Mouse (Mus musculus): ENCODE measurements at regions not wholly inside any gene's neighbourhood (a gene's known extent, or its start where the extent isn't known, plus 50 kb on each side); places are given as distances from the start of the nearest gene placed in this dataset.

- Histone ChIP-seq H3K27me3 (ENCODE audit: control insufficient read depth in 1 of 2, insufficient read depth in 2 of 2, low read length in 2 of 2) (no peaks in the 10 kb centered on the region), H3K4me1 (ENCODE audit: control insufficient read depth in 1 of 2, insufficient read depth in 2 of 2, low read length in 2 of 2) (no peaks in the 10 kb centered on the region), H3K4me3 (ENCODE audit: control insufficient read depth in 1 of 2, insufficient read depth in 1 of 2, low read depth in 2 of 2, low read length in 2 of 2) (no peak overlapping the region), H3K9ac (ENCODE audit: control insufficient read depth, low read depth, low read length, poor library complexity, severe bottlenecking) (no peak overlapping the region), H3K27ac (ENCODE audit: control insufficient read depth, low read depth, low read length) (no peak overlapping the region), H3K36me3 (ENCODE audit: control insufficient read depth in 1 of 2, insufficient read depth in 2 of 2, low read length in 2 of 2) (no peaks in the 10 kb centered on the region), H3K79me2 (ENCODE audit: control insufficient read depth, insufficient read depth, low read length, poor library complexity) (no peaks in the 10 kb centered on the region), H3K9me3 (replicated peaks; ENCODE audit: insufficient read depth, low read length) (no peaks in the 10 kb centered on the region)
- DNase-seq (ENCODE audit: low read depth, low spot score), result no peak
- TF ChIP-seq CTCF (IDR thresholded peaks at IDR 0.05 in 2 of 3, conservative IDR thresholded peaks at IDR 0.05 in 1 of 3; ENCODE audit: control insufficient read depth in 1 of 3, insufficient read depth in 1 of 3, low read depth in 2 of 3, low read length in 3 of 3, poor library complexity in 1 of 3, severe bottlenecking in 1 of 3) (no peak), NRF1 (IDR thresholded peaks at IDR 0.05; ENCODE audit: insufficient read depth, low read depth, low read length, poor library complexity, severe bottlenecking) (no peak), GATA1 (IDR thresholded peaks at IDR 0.05; ENCODE audit: low read depth, low read length) (no peak)
Observed at GRCm38 (mm10) chr15:50005142-50005541, 3879.6 kb upstream of the Gm7489 start.

GRCm38 (mm10) chr15:50046653-50047052, 3838.1 kb upstream of the Gm7489 start:
- H3K27ac ChIP-seq (ENCODE audit: control insufficient read depth, low read depth, low read length), result no peak overlapping the region
- peak; percentile 9 for DNase-seq (ENCODE audit: low read depth, low spot score)
- no peak for TF ChIP-seq TCF12 (IDR thresholded peaks at IDR 0.05; ENCODE audit: low read depth, low read length)
- TF ChIP-seq MAZ (IDR thresholded peaks at IDR 0.05; ENCODE audit: low read depth, low read length), result no peak
- TF ChIP-seq ZNF384 (IDR thresholded peaks at IDR 0.05; ENCODE audit: low read depth, low read length), result no peak
- peak in 1 of 3 experiments; percentile 19; a peak in 2 of 6 replicates for TF ChIP-seq CTCF (IDR thresholded peaks at IDR 0.05 in 2 of 3, conservative IDR thresholded peaks at IDR 0.05 in 1 of 3; ENCODE audit: control insufficient read depth in 1 of 3, insufficient read depth in 1 of 3, low read depth in 2 of 3, low read length in 3 of 3, poor library complexity in 1 of 3, severe bottlenecking in 1 of 3)
- peak; percentile 6; the same call in 1 of the 2 replicates for TF ChIP-seq ZC3H11A (IDR thresholded peaks at IDR 0.05; ENCODE audit: low read depth, low read length)
- TF ChIP-seq TAL1 (IDR thresholded peaks at IDR 0.05; ENCODE audit: low read length), result no peak
- TF ChIP-seq SMC3 (IDR thresholded peaks at IDR 0.05; ENCODE audit: low read depth, low read length), result peak; percentile 27; the same call in 1 of the 2 replicates
- peak; percentile 38 for TF ChIP-seq RAD21 (IDR thresholded peaks at IDR 0.05; ENCODE audit: low read depth, low read length)
- H3K9ac ChIP-seq (ENCODE audit: control insufficient read depth, low read depth, low read length, poor library complexity, severe bottlenecking), result no peak overlapping the region
- H3K4me1 ChIP-seq (ENCODE audit: control insufficient read depth in 1 of 2, insufficient read depth in 2 of 2, low read length in 2 of 2), result no peaks in the 10 kb centered on the region
- no peak overlapping the region for H3K4me3 ChIP-seq (ENCODE audit: control insufficient read depth in 1 of 2, insufficient read depth in 1 of 2, low read depth in 2 of 2, low read length in 2 of 2)
- no peaks in the 10 kb centered on the region for H3K36me3 ChIP-seq (ENCODE audit: control insufficient read depth in 1 of 2, insufficient read depth in 2 of 2, low read length in 2 of 2)
- no peaks in the 10 kb centered on the region for H3K27me3 ChIP-seq (ENCODE audit: control insufficient read depth in 1 of 2, insufficient read depth in 2 of 2, low read length in 2 of 2)
- no peaks in the 10 kb centered on the region for H3K9me3 ChIP-seq (replicated peaks; ENCODE audit: insufficient read depth, low read length)
- H3K79me2 ChIP-seq (ENCODE audit: control insufficient read depth, insufficient read depth, low read length, poor library complexity), result no peaks in the 10 kb centered on the region

GRCm38 (mm10) chr15:50053468-50053867, 3831.2 kb upstream of the Gm7489 start:
- no peak for DNase-seq (ENCODE audit: low read depth, low spot score)
- Histone ChIP-seq H3K27ac (ENCODE audit: control insufficient read depth, low read depth, low read length) (no peak overlapping the region), H3K79me2 (ENCODE audit: control insufficient read depth, insufficient read depth, low read length, poor library complexity) (no peaks in the 10 kb centered on the region), H3K27me3 (ENCODE audit: control insufficient read depth in 1 of 2, insufficient read depth in 2 of 2, low read length in 2 of 2) (no peaks in the 10 kb centered on the region), H3K4me3 (ENCODE audit: control insufficient read depth in 1 of 2, insufficient read depth in 1 of 2, low read depth in 2 of 2, low read length in 2 of 2) (no peak overlapping the region), H3K36me3 (ENCODE audit: control insufficient read depth in 1 of 2, insufficient read depth in 2 of 2, low read length in 2 of 2) (no peaks in the 10 kb centered on the region), H3K4me1 (ENCODE audit: control insufficient read depth in 1 of 2, insufficient read depth in 2 of 2, low read length in 2 of 2) (no peaks in the 10 kb centered on the region), H3K9ac (ENCODE audit: control insufficient read depth, low read depth, low read length, poor library complexity, severe bottlenecking) (no peak overlapping the region), H3K9me3 (replicated peaks; ENCODE audit: insufficient read depth, low read length) (no peaks in the 10 kb centered on the region)
- TF ChIP-seq RCOR1 (IDR thresholded peaks at IDR 0.05; ENCODE audit: low read depth, low read length), result no peak
- no peak for TF ChIP-seq CHD2 (IDR thresholded peaks at IDR 0.05; ENCODE audit: low read length)
- TF ChIP-seq UBTF (IDR thresholded peaks at IDR 0.05; ENCODE audit: borderline replicate concordance, insufficient read depth, low read depth, low read length), result no peak
- TF ChIP-seq MEF2A (IDR thresholded peaks at IDR 0.05; ENCODE audit: extremely low read depth, insufficient replicate concordance, low read depth, low read length, poor library complexity, severe bottlenecking), result no peak
- no peak for TF ChIP-seq EP300 (IDR thresholded peaks at IDR 0.05; ENCODE audit: low read depth in 1 of 2, low read length in 2 of 2)
- no peak for TF ChIP-seq BHLHE40 (IDR thresholded peaks at IDR 0.05; ENCODE audit: borderline replicate concordance, low read depth, low read length)
- TF ChIP-seq ZNF384 (IDR thresholded peaks at IDR 0.05; ENCODE audit: low read depth, low read length), result no peak
- TF ChIP-seq ZMIZ1 (IDR thresholded peaks at IDR 0.05; ENCODE audit: low read depth, low read length), result no peak
- no peak for TF ChIP-seq ZKSCAN1 (IDR thresholded peaks at IDR 0.05; ENCODE audit: low read depth, low read length)
- TF ChIP-seq MXI1 (IDR thresholded peaks at IDR 0.05; ENCODE audit: low read depth, low read length), result no peak
